Mouse (Mus musculus) kidney, embryonic 15.5 days (tissue): Measurements from ENCODE around the gene Fxr1. TPM values are rescaled to one million over a fixed set of nuclear protein-coding genes. Genes with fewer than 3 reads are reported as not detected.
"Not testable (repeated sequence)": the region's sequence is repeated elsewhere in the genome, so short reads cannot be mapped to it uniquely, and the experiment has no call there.

Experiments used
- ATAC-seq: fragments of 200-750 bp; cut with Nextera tagmentation; replicated peaks from 2 replicates; pipeline ENCODE4 v1.8.0; 2017; ENCODE audit warnings: moderate TSS enrichment; ENCODE audit not compliant: low FRiP score
- H3K27ac ChIP-seq: fragments of 300-500 bp; sonication (generic); 2 replicates; pipeline ENCODE4 v1.5.1; 2015; ENCODE audit warnings: mild to moderate bottlenecking, inconsistent platforms
- H3K27me3 ChIP-seq: fragments of 300-500 bp; sonication (generic); 2 replicates; pipeline ENCODE4 v1.6.1; 2015; ENCODE audit warnings: inconsistent platforms
- H3K36me3 ChIP-seq: fragments of 300-500 bp; sonication (generic); 2 replicates; pipeline ENCODE4 v1.6.1; 2015; ENCODE audit warnings: inconsistent platforms
- H3K4me1 ChIP-seq: fragments of 300-500 bp; sonication (generic); 2 replicates; pipeline ENCODE4 v1.6.1; 2015; ENCODE audit warnings: inconsistent platforms
- H3K4me2 ChIP-seq: fragments of 300-500 bp; sonication (generic); 2 replicates; pipeline ENCODE4 v1.6.1; 2015; ENCODE audit warnings: moderate library complexity, mild to moderate bottlenecking, inconsistent platforms
- H3K4me3 ChIP-seq: fragments of 300-500 bp; sonication (generic); replicated peaks from 2 replicates; pipeline ENCODE4 v1.5.1; 2015; ENCODE audit warnings: mild to moderate bottlenecking, inconsistent platforms
- H3K9ac ChIP-seq: fragments of 300-500 bp; sonication (generic); 2 replicates; pipeline ENCODE4 v1.6.1; 2015; ENCODE audit warnings: mild to moderate bottlenecking, inconsistent platforms
- H3K9me3 ChIP-seq: fragments of 300-500 bp; sonication (generic); replicated peaks from 2 replicates; pipeline ENCODE4 v1.6.1; 2016; ENCODE audit warnings: inconsistent platforms
- WGBS: fragments of 180-500 bp; shearing (Covaris S2); methylation state at CpG from one replicate; pipeline ENCODE4 v1.1.7; 2015; ENCODE audit warnings: mixed read lengths; 5-methylcytosine and 5-hydroxymethylcytosine counted together
- polyA plus RNA-seq: library from polyadenylated mRNA; unstranded; fragments of >200 nt; fragmentation: Nextera tagmentation; extraction: Ambion mirVana; gene quantifications from 2 replicates; pipeline ENCODE4 v1.2.1, GENCODE M21; 2015

Fxr1 gene
- polyA plus RNA-seq, 1 experiment from 2014 or later, result 56.4 TPM

DNA sequence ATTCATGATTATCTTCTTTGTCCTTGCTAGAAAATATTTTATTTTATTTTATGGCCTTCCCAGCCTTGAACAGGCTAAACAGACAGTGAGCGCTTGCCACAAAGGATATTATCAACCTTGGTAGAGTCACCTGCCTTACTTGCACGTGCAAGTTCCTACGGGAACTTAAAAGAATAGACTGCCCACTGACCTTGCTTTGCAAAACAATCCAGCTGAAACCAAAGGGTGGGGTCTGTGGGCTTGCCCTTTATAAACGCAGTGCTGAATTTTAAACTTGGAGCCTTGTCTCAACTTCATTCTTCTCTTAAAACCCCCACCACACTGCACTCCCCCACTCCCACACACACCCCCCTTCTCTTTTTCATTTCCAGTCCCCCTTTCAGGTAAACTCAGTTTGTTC is 12.1 kb upstream of the Fxr1 start:
- H3K4me2 ChIP-seq, result no peak overlapping the region
- H3K4me3 ChIP-seq, result no peak overlapping the region
- H3K4me1 ChIP-seq, result no peaks in the 10 kb centered on the region
- no peak overlapping the region for H3K9ac ChIP-seq
- no peak for ATAC-seq
- 51% methylated on average over 4 of the region's 4 CpGs for WGBS
- H3K27ac ChIP-seq, result no peak overlapping the region
- H3K9me3 ChIP-seq, result no peaks in the 10 kb centered on the region
- no peaks in the 10 kb centered on the region for H3K27me3 ChIP-seq
- no peaks in the 10 kb centered on the region for H3K36me3 ChIP-seq

DNA sequence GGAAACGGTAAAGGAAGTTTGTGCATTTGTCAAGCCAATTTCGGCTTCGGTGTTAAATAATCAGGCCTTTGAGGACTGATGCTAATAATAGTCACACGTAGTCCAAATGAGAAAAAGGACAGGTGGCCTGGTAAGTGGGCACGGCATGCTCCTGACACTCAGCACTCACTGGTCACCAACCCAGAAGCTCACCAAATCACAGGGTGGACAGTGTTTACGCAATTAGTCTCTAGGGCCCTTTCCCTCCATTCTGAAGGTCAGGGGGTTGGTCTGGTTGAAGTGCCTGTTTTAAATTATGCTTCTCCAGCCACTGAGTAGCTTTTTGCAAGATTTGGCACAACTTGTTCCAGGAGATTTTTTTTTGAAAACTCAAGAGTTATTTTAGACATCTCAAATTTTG is 11.6 kb upstream of the Fxr1 start:
- ATAC-seq, result no peak
- WGBS, result 62% methylated on average over 6 of the region's 6 CpGs
- H3K9ac ChIP-seq, result no peak overlapping the region
- no peak overlapping the region for H3K4me3 ChIP-seq
- H3K4me1 ChIP-seq, result no peaks in the 10 kb centered on the region
- no peaks in the 10 kb centered on the region for H3K27me3 ChIP-seq
- H3K27ac ChIP-seq, result no peak overlapping the region
- no peak overlapping the region for H3K4me2 ChIP-seq
- H3K36me3 ChIP-seq, result no peaks in the 10 kb centered on the region
- H3K9me3 ChIP-seq, result no peaks in the 10 kb centered on the region

DNA sequence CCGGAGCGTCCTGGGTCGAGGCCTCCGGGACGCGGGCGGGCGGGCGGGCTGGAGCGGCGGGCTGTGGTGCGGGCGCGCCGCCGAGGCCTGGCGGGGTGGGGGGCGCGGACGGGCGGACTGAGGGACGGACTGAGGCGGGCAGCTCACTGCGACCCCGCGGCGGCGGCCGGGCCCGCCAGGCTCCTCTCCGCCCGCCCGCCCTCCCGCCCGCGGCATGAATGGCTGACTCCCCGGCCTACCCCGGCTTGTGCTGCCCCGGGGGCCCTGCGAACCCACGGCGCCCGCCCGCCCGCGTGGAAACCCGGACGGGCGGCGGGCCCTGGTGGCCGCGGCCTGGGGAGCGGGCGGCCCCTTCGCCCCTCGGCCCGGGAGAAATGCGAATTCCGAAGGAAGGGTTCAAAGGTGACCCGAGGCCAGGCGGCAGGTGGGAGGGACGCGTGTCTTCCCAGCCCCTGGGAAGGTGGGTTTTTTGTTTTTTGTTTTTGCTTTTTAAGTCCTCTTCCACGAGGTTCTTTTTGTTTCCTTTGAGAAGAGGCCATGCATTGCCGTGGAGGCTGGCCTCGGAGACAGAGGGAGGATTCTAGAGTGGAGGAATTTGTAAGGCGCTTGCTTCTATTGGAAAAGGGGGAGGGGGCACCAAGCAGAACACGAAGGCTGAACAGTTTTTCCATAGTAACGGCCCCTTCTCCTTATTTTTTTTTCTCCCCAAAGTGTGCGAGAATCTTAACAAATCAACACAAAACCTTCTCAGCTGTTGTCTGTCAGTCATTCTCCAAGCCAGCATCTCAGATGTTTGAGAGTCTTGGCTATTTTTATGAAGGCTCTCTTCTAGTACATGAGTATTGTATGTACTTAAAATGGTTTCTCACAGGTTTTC is 877 bp downstream of the Fxr1 start:
- ATAC-seq, result peak; percentile 47
- H3K9ac ChIP-seq, result peak overlapping the region; percentile 96
- no peaks in the 10 kb centered on the region for H3K9me3 ChIP-seq
- no peaks in the 10 kb centered on the region for H3K36me3 ChIP-seq
- peaks cover 12% of the 10 kb centered on the region for H3K4me1 ChIP-seq
- peak overlapping the region; percentile 78 for H3K4me2 ChIP-seq
- H3K27ac ChIP-seq, result peak overlapping the region; percentile 94
- WGBS, result under 1% methylated on average over 54 of the region's 70 CpGs
- H3K4me3 ChIP-seq, result peak overlapping the region; percentile 89
- H3K27me3 ChIP-seq, result no peaks in the 10 kb centered on the region

DNA sequence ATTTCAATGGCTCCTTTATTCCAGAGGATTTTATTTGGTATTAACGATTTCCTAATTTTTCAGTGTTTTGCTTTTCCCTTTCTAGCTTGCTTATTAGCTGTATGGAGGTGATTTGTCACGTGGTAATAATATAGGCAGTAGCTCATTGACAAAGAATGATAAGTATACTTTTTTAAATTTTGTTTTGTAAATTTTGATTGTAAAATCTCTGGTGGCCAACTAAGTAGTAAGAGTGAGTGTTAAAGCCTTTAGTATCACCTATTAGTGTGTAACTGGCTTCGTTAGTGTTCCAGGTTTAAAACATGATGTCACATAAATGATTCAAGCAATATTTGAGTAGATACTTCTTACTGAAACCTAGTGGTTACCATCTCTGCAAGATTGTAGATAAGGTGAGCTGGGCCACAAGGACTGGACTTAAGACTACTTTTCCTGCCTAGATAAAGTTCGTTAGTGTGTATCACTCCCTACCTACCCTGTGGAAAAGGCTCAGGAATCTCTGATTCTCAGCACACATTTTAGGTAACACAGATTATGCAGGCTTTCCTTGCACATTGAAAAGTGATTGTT is 1.6 kb downstream of the Fxr1 start:
- ATAC-seq, result no peak
- Histone ChIP-seq H3K27me3 (no peaks in the 10 kb centered on the region), H3K4me3 (peak overlapping the region; percentile 89), H3K36me3 (no peaks in the 10 kb centered on the region), H3K27ac (no peak overlapping the region), H3K9ac (peak overlapping the region; percentile 96), H3K4me2 (peak overlapping the region; percentile 78), H3K9me3 (no peaks in the 10 kb centered on the region), H3K4me1 (peaks cover 12% of the 10 kb centered on the region)
- 72% methylated on average over 4 of the region's 4 CpGs for WGBS

DNA sequence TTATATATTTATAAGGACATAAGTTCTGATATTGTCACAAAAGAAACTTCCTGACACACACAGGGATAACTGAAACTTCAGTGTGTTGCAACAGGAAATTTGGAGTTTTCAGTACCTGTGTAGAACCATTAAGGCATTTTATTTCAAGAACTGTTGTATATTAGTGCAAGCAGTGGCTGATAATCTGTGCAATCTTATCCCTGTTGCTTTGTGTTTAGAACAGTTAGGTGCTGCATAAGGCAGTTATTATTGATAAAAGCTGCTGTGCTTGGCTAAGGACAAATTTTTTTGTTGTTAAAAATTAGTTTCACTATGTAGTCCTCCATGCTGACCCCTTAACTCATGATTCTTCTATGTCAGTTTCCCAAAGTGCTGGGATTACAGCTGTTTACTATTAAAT is 9.2 kb downstream of the Fxr1 start:
- Histone ChIP-seq H3K27me3 (no peaks in the 10 kb centered on the region), H3K9me3 (no peaks in the 10 kb centered on the region), H3K36me3 (no peaks in the 10 kb centered on the region), H3K4me3 (no peak overlapping the region), H3K4me1 (no peaks in the 10 kb centered on the region), H3K4me2 (no peak overlapping the region), H3K27ac (no peak overlapping the region), H3K9ac (no peak overlapping the region)
- ATAC-seq, result no peak

DNA sequence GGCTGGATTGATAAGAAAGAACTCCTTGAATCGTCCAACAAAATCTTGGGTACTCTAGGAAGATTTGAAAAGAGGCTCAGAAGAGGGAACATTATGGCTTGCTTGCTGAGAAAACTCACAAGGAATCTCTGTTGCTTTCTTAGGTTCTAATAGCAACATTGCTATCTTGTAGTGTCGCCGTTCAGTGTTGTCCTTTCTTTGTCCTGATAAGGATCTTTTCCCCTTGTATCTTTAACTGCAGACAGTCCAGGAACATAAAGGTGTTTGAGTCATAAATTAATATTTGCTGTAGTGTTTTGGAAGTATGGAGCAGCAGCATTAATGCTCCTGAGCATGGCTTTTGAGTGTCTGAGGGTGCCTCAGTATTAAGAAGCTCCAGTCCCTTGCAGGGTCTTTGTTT is 10.9 kb downstream of the Fxr1 start:
- H3K4me2 ChIP-seq, result no peak overlapping the region
- H3K27me3 ChIP-seq, result no peaks in the 10 kb centered on the region
- H3K36me3 ChIP-seq, result no peaks in the 10 kb centered on the region
- H3K4me3 ChIP-seq, result no peak overlapping the region
- H3K9ac ChIP-seq, result no peak overlapping the region
- ATAC-seq, result no peak
- no peaks in the 10 kb centered on the region for H3K9me3 ChIP-seq
- no peak overlapping the region for H3K27ac ChIP-seq
- H3K4me1 ChIP-seq, result peaks cover 3% of the 10 kb centered on the region; the same call in 1 of the 2 replicates
- WGBS, result 81% methylated on average over 3 of the region's 3 CpGs

DNA sequence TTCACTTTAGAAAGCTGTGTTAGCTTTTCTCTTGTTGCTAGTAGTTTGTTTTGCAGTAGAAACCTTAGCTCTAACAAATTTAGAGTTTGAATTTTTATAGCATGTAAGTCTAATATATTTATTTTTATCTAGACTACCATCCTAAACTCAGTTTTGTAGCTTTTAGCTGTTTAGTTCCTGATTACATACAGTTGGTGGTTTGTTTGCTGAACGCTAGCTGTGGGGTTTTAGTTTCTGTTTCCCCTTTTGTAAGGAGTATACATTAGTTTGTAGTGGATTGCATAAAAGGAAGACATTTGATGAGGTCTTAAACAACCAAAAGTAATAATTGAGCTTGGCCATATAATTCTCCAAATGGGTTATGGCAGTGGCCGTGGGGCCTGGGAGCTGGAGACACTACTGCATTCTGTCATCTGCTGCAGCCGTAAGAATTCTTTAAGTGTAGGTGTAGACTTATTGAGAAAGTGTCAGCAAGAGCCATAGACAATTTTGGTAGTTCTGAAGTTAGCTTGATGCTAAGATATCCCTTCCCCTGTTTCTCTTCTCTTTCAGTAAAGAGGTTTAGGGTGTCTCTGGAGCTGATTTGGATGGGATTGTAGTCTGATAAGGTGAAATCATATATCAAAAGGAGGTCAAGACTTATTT is 14.1 kb downstream of the Fxr1 start:
- ATAC-seq, result no peak
- WGBS, result 72% methylated on average over 3 of the region's 3 CpGs
- H3K4me3 ChIP-seq, result no peak overlapping the region

DNA sequence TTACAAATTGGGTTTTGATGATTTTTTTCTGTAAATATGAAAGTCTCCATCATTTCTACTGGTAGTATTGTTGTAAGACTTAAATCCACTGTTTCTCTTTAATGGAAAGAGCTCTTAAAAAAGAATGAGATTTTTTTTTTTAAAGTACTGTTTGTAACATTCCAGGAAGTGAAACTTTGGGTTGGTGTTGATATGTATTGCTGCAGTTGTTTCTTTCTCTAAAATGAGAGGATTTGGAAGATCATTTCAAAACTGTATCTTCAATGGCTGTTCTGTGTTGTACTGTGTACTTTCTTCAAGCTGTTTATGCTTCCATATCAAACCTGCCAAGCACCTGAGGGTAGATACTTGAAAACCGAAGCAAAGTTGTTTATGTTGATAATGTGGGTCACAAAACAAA is 15.1 kb downstream of the Fxr1 start:
- Histone ChIP-seq H3K4me3 (no peak overlapping the region), H3K4me2 (no peak overlapping the region), H3K36me3 (0 out of 2 replicates have a peak, but pooled peaks cover under 1% of the 10 kb centered on the region), H3K9ac (no peak overlapping the region), H3K4me1 (peaks cover 8% of the 10 kb centered on the region; the same call in 1 of the 2 replicates), H3K9me3 (no peaks in the 10 kb centered on the region), H3K27ac (no peak overlapping the region), H3K27me3 (no peaks in the 10 kb centered on the region)
- WGBS, result 84% methylated on average over 1 of the region's 1 CpGs
- no peak for ATAC-seq

More for the DNA sequence above, 14.1 kb downstream of the Fxr1 start:
- Histone ChIP-seq H3K36me3 (no peaks in the 10 kb centered on the region), H3K4me1 (peaks cover 8% of the 10 kb centered on the region; the same call in 1 of the 2 replicates), H3K9me3 (no peaks in the 10 kb centered on the region), H3K9ac (no peak overlapping the region), H3K4me2 (no peak overlapping the region), H3K27me3 (no peaks in the 10 kb centered on the region), H3K27ac (peak overlapping the region; percentile 29; the same call in 1 of the 2 replicates)

DNA sequence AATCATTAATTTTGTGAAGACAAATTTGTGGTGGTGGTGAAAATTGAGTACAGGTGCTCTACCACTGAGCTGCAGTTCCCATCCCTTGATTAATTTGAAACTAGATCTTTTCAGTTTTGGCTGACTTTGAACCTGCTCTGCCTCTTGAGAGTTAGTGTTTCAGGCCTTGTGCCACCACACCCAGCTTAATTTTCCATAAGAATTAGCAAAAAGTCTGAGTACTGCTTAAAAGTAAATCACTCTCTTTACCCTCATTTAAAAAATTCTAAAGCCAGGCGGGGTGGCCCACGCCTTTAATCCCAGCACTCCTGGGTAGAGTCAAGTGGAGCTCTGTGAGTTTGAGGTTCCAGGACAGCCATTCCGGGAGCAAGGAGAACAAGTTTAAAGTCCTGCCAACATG is 16.0 kb downstream of the Fxr1 start:
- WGBS, result 88% methylated on average over 3 of the region's 3 CpGs

DNA sequence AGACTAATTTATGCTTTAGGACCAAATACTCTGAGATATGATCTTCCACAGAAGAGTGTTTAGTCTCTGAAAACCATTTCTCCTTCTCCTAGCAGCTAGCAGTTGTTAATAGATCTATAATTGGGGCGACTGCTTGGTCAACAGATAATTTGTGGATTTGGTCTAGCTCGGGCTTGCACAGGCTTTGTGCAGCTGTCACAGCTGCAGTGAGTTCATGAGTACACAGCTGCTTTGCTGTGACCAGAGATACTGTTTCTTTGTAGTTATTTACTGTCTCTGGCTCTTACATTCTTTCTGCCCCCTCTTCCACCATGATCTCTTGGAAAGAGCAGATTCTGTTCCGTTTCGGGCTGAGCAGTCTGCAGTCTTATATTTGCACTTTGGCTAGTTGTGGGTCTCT is 22.2 kb downstream of the Fxr1 start:
- WGBS, result 92% methylated on average over 4 of the region's 4 CpGs
- no peaks in the 10 kb centered on the region for H3K9me3 ChIP-seq
- peaks cover 50% of the 10 kb centered on the region for H3K36me3 ChIP-seq

More for the DNA sequence above, 16.0 kb downstream of the Fxr1 start:
- no peaks in the 10 kb centered on the region for H3K9me3 ChIP-seq
- no peak for ATAC-seq
- H3K27ac ChIP-seq, result no peak overlapping the region
- no peak overlapping the region for H3K4me2 ChIP-seq
- no peaks in the 10 kb centered on the region for H3K27me3 ChIP-seq
- H3K9ac ChIP-seq, result no peak overlapping the region
- H3K36me3 ChIP-seq, result 0 out of 2 replicates have a peak, but pooled peaks cover 9% of the 10 kb centered on the region
- no peak overlapping the region for H3K4me3 ChIP-seq
- peaks cover 8% of the 10 kb centered on the region; the same call in 1 of the 2 replicates for H3K4me1 ChIP-seq

DNA sequence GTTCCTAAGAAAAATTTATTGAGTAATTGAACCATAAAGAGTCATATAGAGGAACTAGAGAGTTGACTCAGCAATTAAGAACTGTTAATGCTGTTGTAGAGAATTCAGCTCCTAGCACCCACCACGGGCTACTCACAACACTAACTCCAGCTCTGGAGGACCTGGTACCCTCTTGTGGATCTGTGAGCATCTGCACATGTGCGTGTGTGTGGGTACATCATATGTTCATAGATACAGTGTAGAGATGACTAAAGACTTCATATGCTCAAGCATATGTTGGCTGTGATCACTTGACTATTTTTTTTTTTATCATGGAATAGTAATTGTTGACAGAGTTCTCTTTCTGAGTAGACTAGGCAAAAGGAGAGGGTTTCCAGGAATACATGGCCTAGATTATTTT is 42.6 kb downstream of the Fxr1 start:
- no peak overlapping the region for H3K27ac ChIP-seq
- peaks cover 61% of the 10 kb centered on the region for H3K36me3 ChIP-seq
- H3K4me1 ChIP-seq, result no peaks in the 10 kb centered on the region
- H3K4me3 ChIP-seq, result no peak overlapping the region
- no peak for ATAC-seq
- no peaks in the 10 kb centered on the region for H3K27me3 ChIP-seq
- 89% methylated on average over 2 of the region's 2 CpGs for WGBS
- no peak overlapping the region for H3K9ac ChIP-seq
- H3K9me3 ChIP-seq, result no peaks in the 10 kb centered on the region
- H3K4me2 ChIP-seq, result no peak overlapping the region

More for the DNA sequence above, 22.2 kb downstream of the Fxr1 start:
- ATAC-seq, result no peak
- Histone ChIP-seq H3K4me2 (no peak overlapping the region), H3K4me3 (no peak overlapping the region), H3K27me3 (no peaks in the 10 kb centered on the region), H3K4me1 (no peaks in the 10 kb centered on the region; the same call in 1 of the 2 replicates), H3K9ac (no peak overlapping the region), H3K27ac (no peak overlapping the region)

DNA sequence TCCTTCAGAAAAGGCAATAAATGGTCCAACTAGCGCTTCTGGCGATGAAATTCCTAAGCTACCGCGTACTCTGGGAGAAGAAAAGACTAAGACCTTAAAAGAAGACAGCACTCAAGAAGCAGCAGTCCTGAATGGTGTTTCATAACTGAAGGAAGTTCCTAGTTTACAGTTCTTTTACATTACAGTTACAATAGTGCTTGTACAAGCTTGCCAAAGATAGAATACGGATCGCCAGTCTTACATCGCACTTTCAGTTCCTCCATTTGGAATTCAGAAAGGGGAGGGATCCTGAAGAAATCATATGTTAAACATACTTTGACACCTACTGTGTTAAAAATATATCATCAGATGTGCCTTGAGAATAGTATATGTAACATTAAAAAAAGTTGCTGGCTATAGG is 49.2 kb downstream of the Fxr1 start:
- not testable (repeated sequence) for H3K4me2 ChIP-seq, H3K27me3 ChIP-seq, H3K4me1 ChIP-seq, ATAC-seq, H3K4me3 ChIP-seq, H3K9ac ChIP-seq, H3K27ac ChIP-seq, H3K9me3 ChIP-seq
- H3K36me3 ChIP-seq, result peaks cover 57% of the 10 kb centered on the region
- WGBS, result 95% methylated on average over 7 of the region's 7 CpGs
